Mouse (Mus musculus): ENCODE results near the gene C130060K24Rik.

Gene C130060K24Rik

GRCm38 (mm10) chr6:65380918-65381772 is at the start of gene C130060K24Rik:
C130060K24Rik (plus strand) TSS chr6:65381105.
- DNase-seq: no peak

- DNase-seq: no peak
Measured at GRCm38 (mm10) chr6:65334246-65334645, 46.7 kb upstream of the C130060K24Rik start.

GRCm38 (mm10) chr6:65339391-65339790 is 41.5 kb upstream of the C130060K24Rik start:
- DNase-seq: no peak

GRCm38 (mm10) chr6:65341360-65341759 is 39.5 kb upstream of the C130060K24Rik start:
- no peak for DNase-seq

- DNase-seq: no peak
Measured at GRCm38 (mm10) chr6:65347736-65348135, 33.2 kb upstream of the C130060K24Rik start.

- no peak for DNase-seq
Measured at GRCm38 (mm10) chr6:65348255-65348654, 32.6 kb upstream of the C130060K24Rik start.

GRCm38 (mm10) chr6:65351622-65352021 is 29.3 kb upstream of the C130060K24Rik start:
- DNase-seq: peak; percentile 23

GRCm38 (mm10) chr6:65375918-65376317 is 5.0 kb upstream of the C130060K24Rik start:
- no peak for DNase-seq

- no peak for DNase-seq
Measured at GRCm38 (mm10) chr6:65421888-65422287, 41.0 kb downstream of the C130060K24Rik start.

GRCm38 (mm10) chr6:65427065-65427464 is 46.2 kb downstream of the C130060K24Rik start:
- no peak for DNase-seq

GRCm38 (mm10) chr6:65433159-65433558 is 52.3 kb downstream of the C130060K24Rik start:
- DNase-seq: no peak

GRCm38 (mm10) chr6:65453465-65453864 is 72.6 kb downstream of the C130060K24Rik start:
- no peak for DNase-seq

GRCm38 (mm10) chr6:65465294-65465693 is 84.4 kb downstream of the C130060K24Rik start:
- DNase-seq: no peak

- no peak for DNase-seq
Measured at GRCm38 (mm10) chr6:65470320-65470719, 89.4 kb downstream of the C130060K24Rik start.

GRCm38 (mm10) chr6:65472455-65472854 is 91.5 kb downstream of the C130060K24Rik start:
- no peak for DNase-seq

- no peak for DNase-seq
Measured at GRCm38 (mm10) chr6:65498786-65499185, 117.9 kb downstream of the C130060K24Rik start.
